Mouse (Mus musculus) ES-E14 (cell line): ENCODE measurements around the gene Vmn2r107.

Experiments used
- CHD2 ChIP-seq: IDR thresholded peaks from 2 replicates; pipeline ENCODE4 v1.6.1; 2014; ENCODE audit warnings: mild to moderate bottlenecking, low read depth, low read length, inconsistent platforms
- HCFC1 ChIP-seq: IDR thresholded peaks from 2 replicates; pipeline ENCODE4 v1.6.1; 2012; ENCODE audit warnings: low read length, inconsistent platforms, borderline replicate concordance; ENCODE audit not compliant: insufficient read depth
- MAFK ChIP-seq: IDR thresholded peaks from 2 replicates; pipeline ENCODE4 v1.6.1; 2014; ENCODE audit warnings: mild to moderate bottlenecking, low read depth, low read length, inconsistent platforms; ENCODE audit not compliant: insufficient read depth
- ZC3H11A ChIP-seq: IDR thresholded peaks from 2 replicates; pipeline ENCODE4 v1.6.1; 2012; ENCODE audit warnings: low read depth, mild to moderate bottlenecking, inconsistent platforms, low read length, borderline replicate concordance
- ZNF384 ChIP-seq: IDR thresholded peaks from 2 replicates; pipeline ENCODE4 v1.6.1; 2012; ENCODE audit warnings: low read depth, low read length, inconsistent platforms

GRCm38 (mm10) chr17:20413846-20414245 lies 68.8 kb downstream of the Vmn2r107 start, which contains the start of gene Vmn1r224:
- TF ChIP-seq ZC3H11A (no peak), CHD2 (no peak), ZNF384 (no peak), HCFC1 (no peak), MAFK (no peak)
